In genomic region chr6:39585517-39585916, GRCm38 (mm10) we compare ENCODE assay signal across 19 mouse cellular contexts. TPM values are rescaled to one million over a fixed set of nuclear protein-coding genes. Genes with fewer than 3 reads are reported as not detected.
"Had no signal": no experiment of that assay in that cellular context is flagged by ENCODE, and none has a peak within 500 bp of the region (broad histone marks: within the 10 kb centered on the region; RNA-seq: fewer than 3 reads in every experiment).

Gm42420 (plus strand) TSS chr6:39585753.

- H3K4me2 ChIP-seq: limb, embryonic 13.5 days; neural tube, embryonic 15.5 days had no signal

- H3K4me3 ChIP-seq: layer of hippocampus, adult 2 months; limb, embryonic 13.5 days; midbrain, embryonic 10.5 days; myocyte; neural tube, embryonic 15.5 days had no signal

- H3K9me3 ChIP-seq: limb, embryonic 13.5 days; midbrain, embryonic 10.5 days; neural tube, embryonic 15.5 days had no signal

- DNase-seq: kidney, adult 11 months; kidney, adult 9 months; kidney, postnatal 36 days; left cerebral cortex, postnatal 4 days; lung, adult 18-20 months; midbrain, embryonic 14.5 days; right cerebral cortex, adult 18-20 months; right cerebral cortex, postnatal 25 days; thymus, adult 18-20 months; thymus, postnatal 14 days had no signal

- H3K9ac ChIP-seq: limb, embryonic 13.5 days; neural tube, embryonic 15.5 days had no signal

- H3K4me1 ChIP-seq: limb, embryonic 13.5 days; midbrain, embryonic 10.5 days; neural tube, embryonic 15.5 days had no signal

- H3K27ac ChIP-seq: kidney, postnatal 0 days; layer of hippocampus, adult 2 months; limb, embryonic 13.5 days; midbrain, embryonic 10.5 days; neural tube, embryonic 15.5 days had no signal

- H3K27me3 ChIP-seq: limb, embryonic 13.5 days; neural tube, embryonic 15.5 days had no signal

RNA-seq across cellular contexts. Expression of gene Gm42420, which starts in this region (rescaled TPM):
- total RNA-seq: layer of hippocampus, adult 2 months; layer of hippocampus, postnatal 10 days; left cerebral cortex, postnatal 10 days had no signal
- polyA plus RNA-seq: small intestine, adult 2 months had no signal
